Mouse (Mus musculus) forebrain, embryonic 12.5 days (tissue): ENCODE data around the gene Ddx42. TPM values are rescaled to one million over a fixed set of nuclear protein-coding genes. Genes with fewer than 3 reads are reported as not detected.
A peak's percentile ranks its signal among the peaks of the same experiment; 100 is the strongest.
"Not testable (repeated sequence)": the region's sequence is repeated elsewhere in the genome, so short reads cannot be mapped to it uniquely, and the experiment has no call there.

ENCODE experiments used
- ATAC-seq: fragments of 200-750 bp; cut with Nextera tagmentation; 2 replicates; pipeline ENCODE4 v1.8.0; 2017; ENCODE audit warnings: moderate TSS enrichment; ENCODE audit not compliant: low FRiP score
- H3K27ac ChIP-seq: fragments of 300-500 bp; sonication (generic); 2 replicates; pipeline ENCODE4 v1.5.1; 2016; ENCODE audit warnings: mild to moderate bottlenecking
- H3K27me3 ChIP-seq: fragments of 300-500 bp; sonication (generic); 2 replicates; pipeline ENCODE4 v1.6.1; 2016; ENCODE audit warnings: mild to moderate bottlenecking
- H3K36me3 ChIP-seq: fragments of 300-500 bp; sonication (generic); replicated peaks from 2 replicates; pipeline ENCODE4 v1.6.1; 2016; ENCODE audit warnings: mild to moderate bottlenecking
- H3K4me1 ChIP-seq: fragments of 300-500 bp; sonication (generic); 2 replicates; pipeline ENCODE4 v1.6.1; 2016
- H3K4me2 ChIP-seq: fragments of 300-500 bp; sonication (generic); 2 replicates; pipeline ENCODE4 v1.6.1; 2016; ENCODE audit warnings: mild to moderate bottlenecking, moderate library complexity
- H3K4me3 ChIP-seq: fragments of 300-500 bp; sonication (generic); replicated peaks from 2 replicates; pipeline ENCODE4 v1.5.1; 2016; ENCODE audit warnings: mild to moderate bottlenecking
- H3K9ac ChIP-seq: fragments of 300-500 bp; sonication (generic); 2 replicates; pipeline ENCODE4 v1.6.1; 2016; ENCODE audit warnings: mild to moderate bottlenecking
- H3K9me3 ChIP-seq: fragments of 300-500 bp; sonication (generic); 2 replicates; pipeline ENCODE4 v1.6.1; 2016
- WGBS: fragments of 180-500 bp; shearing (Covaris S2); methylation state at CpG from one replicate; pipeline ENCODE4 v1.1.7; 2016; 5-methylcytosine and 5-hydroxymethylcytosine counted together
- polyA plus RNA-seq: library from polyadenylated mRNA; unstranded; fragments of >200 nt; fragmentation: Nextera tagmentation; extraction: Ambion mirVana; gene quantifications from 2 replicates; pipeline ENCODE4 v1.2.1, GENCODE M21; 2016

The Ddx42 gene
- polyA plus RNA-seq, 1 experiment from 2014 or later: 122 TPM

DNA sequence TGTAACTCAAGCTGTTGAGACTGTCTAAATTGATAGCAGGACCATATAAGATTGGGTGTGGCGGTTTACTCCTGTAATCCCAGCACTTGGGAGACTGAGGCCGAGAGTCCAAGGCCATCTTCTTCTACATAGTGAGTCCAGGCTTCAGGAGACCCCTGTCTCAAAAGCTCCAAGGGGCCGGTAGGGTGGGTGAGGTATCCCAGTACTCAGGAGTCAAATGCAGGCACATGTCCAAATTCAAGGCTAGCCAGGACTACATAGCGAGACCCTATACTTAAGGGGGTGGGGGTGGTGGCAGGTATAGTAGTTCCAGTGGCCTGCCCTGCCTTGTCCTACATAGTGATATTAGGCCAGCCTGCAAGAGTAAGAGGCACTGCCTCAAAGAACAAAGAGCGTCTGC is 1.9 kb upstream of the Ddx42 start:
- Histone ChIP-seq H3K36me3 (peaks cover 32% of the 10 kb centered on the region), H3K4me3 (peak overlapping the region; percentile 96), H3K9ac (peak overlapping the region; percentile 98), H3K9me3 (no peaks in the 10 kb centered on the region), H3K4me1 (peaks cover 26% of the 10 kb centered on the region), H3K27ac (no peak overlapping the region), H3K4me2 (peak overlapping the region; percentile 63), H3K27me3 (no peaks in the 10 kb centered on the region)
- WGBS: 91% methylated on average over 5 of the region's 5 CpGs
- ATAC-seq: no peak

DNA sequence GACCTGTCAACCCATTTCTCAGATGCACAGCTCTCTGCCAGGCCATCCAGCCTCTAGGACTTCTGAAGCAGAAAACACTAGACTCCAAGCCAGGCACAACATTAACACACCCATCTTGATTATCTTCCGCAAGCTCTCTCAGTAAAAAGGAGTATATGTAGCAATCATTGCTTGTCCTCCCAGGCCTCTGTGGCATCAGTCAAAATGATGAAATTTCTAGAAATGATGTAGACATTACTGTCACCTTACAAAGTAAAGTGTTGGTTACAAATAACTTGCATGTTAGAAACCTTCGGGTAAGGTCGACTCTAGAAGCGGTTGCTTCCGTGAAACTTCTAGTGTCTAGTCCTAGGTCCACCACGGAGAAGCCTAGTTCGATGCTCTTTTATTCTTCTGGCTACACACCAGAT is 1.3 kb upstream of the Ddx42 start:
- Histone ChIP-seq H3K27me3 (no peaks in the 10 kb centered on the region), H3K9ac (peak overlapping the region; percentile 98), H3K4me2 (peak overlapping the region; percentile 63), H3K4me3 (peak overlapping the region; percentile 96), H3K9me3 (no peaks in the 10 kb centered on the region), H3K36me3 (peaks cover 26% of the 10 kb centered on the region), H3K4me1 (peaks cover 26% of the 10 kb centered on the region), H3K27ac (no peak overlapping the region)
- WGBS: 31% methylated on average over 7 of the region's 7 CpGs
- ATAC-seq: no peak

DNA sequence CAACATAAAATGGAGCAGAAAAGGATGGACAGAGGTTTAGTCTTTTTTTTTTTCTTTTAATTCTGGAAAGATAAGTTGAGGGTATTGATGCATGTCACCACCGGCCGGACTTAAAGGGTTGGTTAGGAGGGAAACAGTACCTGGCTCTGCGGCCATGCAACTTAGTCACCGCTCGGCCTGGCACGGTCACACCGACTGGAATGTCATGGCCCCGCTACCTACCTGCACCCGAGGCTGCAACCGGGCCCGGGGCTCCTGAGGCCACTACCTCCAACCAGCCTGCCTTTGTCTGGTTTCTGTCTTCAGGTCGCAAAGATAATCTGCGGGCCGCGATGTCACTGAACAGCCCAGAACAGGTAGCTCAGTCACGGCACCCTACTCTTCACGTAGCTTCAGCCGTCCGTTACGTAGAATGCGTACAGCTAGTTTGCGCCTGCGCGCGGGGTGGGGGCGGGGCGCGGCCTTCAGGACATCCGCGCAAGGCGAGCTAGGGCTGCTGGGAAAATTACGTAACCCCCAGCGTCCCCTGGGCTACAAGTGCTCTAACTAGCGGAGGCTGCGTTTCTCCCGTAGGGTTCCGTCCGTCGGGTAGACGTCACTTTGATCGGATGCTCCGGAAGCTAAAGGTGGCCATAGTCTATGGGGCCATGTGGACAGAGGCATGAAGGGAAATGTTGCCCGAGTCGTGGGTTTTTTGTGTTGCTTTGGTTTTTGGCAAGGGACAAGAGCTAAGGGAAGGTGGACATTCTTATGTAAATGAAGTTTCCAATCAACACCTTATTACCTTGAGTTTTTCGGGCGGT is 598 bp upstream of the Ddx42 start, which contains the start of gene Ccdc47:
Ccdc47 (minus strand) TSS at position 418 of the 803 bp plus-strand sequence.
- peak; percentile 97 for ATAC-seq
- peak within 1 kb of the TSS; percentile 96 for H3K27ac ChIP-seq
- H3K9me3 ChIP-seq: no peaks in the 10 kb centered on the region
- peaks cover 22% of the 10 kb centered on the region for H3K36me3 ChIP-seq
- H3K4me1 ChIP-seq: peaks cover 26% of the 10 kb centered on the region
- no peaks in the 10 kb centered on the region for H3K27me3 ChIP-seq
- WGBS: under 1% methylated on average over 46 of the region's 46 CpGs
- peak within 1 kb of the TSS; percentile 98 for H3K9ac ChIP-seq
- peak within 1 kb of the TSS; percentile 96 for H3K4me3 ChIP-seq
- peak within 1 kb of the TSS; percentile 63 for H3K4me2 ChIP-seq

DNA sequence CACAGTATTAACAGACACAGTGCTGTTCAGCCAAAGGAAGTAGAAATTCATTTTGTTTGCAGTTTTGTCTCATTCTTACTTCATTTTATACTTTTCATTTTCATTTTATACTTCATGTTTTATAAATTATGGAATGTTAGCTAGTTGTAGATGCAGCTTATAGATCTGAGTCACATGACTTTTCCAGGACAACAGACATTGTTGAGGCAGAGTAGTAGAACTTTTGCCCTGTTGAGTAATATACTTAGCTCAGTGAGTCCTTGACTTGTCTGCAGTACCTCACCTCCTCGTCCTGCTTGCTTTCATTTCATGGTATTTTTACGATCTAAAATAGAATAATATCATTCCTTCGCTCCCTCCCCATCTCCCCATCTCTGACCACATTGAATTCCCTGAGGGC is 3.9 kb downstream of the Ddx42 start:
- H3K4me2 ChIP-seq: no peak overlapping the region
- peaks cover 18% of the 10 kb centered on the region for H3K4me1 ChIP-seq
- no peak for ATAC-seq
- no peak overlapping the region for H3K27ac ChIP-seq
- WGBS: 92% methylated on average over 3 of the region's 3 CpGs
- H3K9ac ChIP-seq: no peak overlapping the region
- no peaks in the 10 kb centered on the region for H3K27me3 ChIP-seq
- no peak overlapping the region for H3K4me3 ChIP-seq
- peaks cover 18% of the 10 kb centered on the region for H3K36me3 ChIP-seq
- H3K9me3 ChIP-seq: no peaks in the 10 kb centered on the region

DNA sequence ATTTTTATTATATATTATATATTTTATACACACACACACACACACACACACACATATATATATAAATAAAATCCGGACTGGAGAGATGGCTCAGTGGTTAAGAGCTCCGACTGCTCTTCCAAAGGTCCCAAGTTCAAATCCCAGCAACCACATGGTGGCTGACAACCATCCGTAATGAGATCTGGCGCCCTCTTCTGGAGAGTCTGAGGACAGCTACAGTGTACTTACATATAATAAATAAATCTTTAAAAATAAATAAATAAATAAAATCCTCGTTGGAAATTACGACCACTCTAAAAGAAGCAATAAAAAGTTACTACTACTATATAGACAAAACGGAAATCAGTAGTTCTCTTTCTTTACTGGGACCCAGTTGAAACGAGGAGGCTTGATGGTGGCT is 17.3 kb downstream of the Ddx42 start:
- whole genome bisulfite sequencing: 82% methylated on average over 8 of the region's 8 CpGs
- not testable (repeated sequence) for H3K4me1 ChIP-seq, H3K4me2 ChIP-seq, H3K9me3 ChIP-seq, H3K27ac ChIP-seq, H3K4me3 ChIP-seq, ATAC-seq, H3K9ac ChIP-seq, H3K27me3 ChIP-seq
- peaks cover 75% of the 10 kb centered on the region for H3K36me3 ChIP-seq

DNA sequence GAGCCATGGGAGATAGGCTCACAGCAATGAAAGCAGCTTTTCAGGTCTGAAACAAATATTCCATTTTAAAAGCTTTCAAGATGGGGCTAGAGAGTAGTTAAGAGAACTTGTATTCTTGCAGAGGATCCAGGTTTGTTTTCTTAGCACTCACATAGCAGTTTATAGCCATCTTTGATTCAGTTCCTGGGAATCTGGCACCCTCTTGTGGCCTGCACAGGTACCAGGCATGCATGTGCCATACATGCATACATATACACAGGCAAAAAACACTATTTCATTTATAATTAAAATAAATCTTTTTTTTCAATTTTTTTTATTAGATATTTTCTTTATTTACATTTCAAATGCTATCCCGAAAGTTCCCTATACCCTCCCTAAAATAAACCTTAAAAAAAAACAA is 30.1 kb downstream of the Ddx42 start:
- Histone ChIP-seq H3K4me2 (no peak overlapping the region), H3K9me3 (no peaks in the 10 kb centered on the region), H3K27me3 (no peaks in the 10 kb centered on the region), H3K4me3 (no peak overlapping the region), H3K27ac (no peak overlapping the region), H3K4me1 (no peaks in the 10 kb centered on the region), H3K36me3 (peaks cover 99% of the 10 kb centered on the region), H3K9ac (no peak overlapping the region)
- ATAC-seq: no peak
- 93% methylated on average over 1 of the region's 1 CpGs for WGBS

DNA sequence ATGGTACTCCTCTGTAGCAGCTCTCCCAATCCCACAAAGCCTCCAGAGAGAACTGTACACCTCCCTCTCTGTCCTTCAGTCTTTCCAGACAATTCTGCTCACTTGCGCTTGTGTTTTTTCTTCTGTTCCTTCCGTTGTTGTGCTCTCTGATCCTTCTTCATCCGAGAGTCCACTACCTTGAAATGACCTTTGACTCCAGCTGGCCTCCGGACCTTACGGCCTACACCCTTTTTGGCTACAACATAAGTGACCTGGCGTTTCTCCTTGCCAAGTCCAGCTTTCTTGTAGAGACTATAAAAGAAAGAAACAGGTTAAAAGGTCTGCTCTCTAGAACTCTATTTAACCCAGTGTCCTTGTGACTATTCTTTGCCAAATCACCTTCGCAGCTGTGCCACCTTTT is 32.6 kb downstream of the Ddx42 start:
- H3K27ac ChIP-seq: no peak overlapping the region
- H3K27me3 ChIP-seq: no peaks in the 10 kb centered on the region
- H3K4me2 ChIP-seq: no peak overlapping the region
- WGBS: 90% methylated on average over 7 of the region's 7 CpGs
- H3K4me1 ChIP-seq: no peaks in the 10 kb centered on the region
- no peak for ATAC-seq
- H3K4me3 ChIP-seq: no peak overlapping the region
- H3K36me3 ChIP-seq: peaks cover 98% of the 10 kb centered on the region
- no peaks in the 10 kb centered on the region for H3K9me3 ChIP-seq
- H3K9ac ChIP-seq: no peak overlapping the region

DNA sequence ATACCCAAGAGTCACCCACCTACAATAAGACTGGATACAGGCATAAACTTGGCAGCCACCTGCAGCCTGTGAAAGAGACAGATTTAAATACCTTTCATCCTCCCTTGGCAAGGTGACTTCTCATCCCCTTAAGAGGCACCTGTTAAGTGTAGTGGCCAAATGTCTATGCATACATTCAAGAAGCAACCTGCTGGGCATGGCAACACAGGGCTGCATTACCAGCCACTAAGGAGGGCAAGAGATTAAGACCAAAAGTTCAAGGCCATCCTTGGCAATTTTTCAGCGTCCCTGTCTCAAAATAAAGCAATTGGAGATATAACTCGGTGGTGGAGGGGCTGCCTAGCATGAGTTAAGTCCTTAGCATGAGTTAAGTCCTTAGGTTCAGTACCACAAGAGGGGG is 38.0 kb downstream of the Ddx42 start:
- Histone ChIP-seq H3K9ac (peak overlapping the region; percentile 85), H3K9me3 (no peaks in the 10 kb centered on the region), H3K4me1 (peaks cover 23% of the 10 kb centered on the region), H3K4me3 (peak overlapping the region; percentile 79), H3K4me2 (peak overlapping the region; percentile 97), H3K27ac (no peak overlapping the region), H3K36me3 (peaks cover 68% of the 10 kb centered on the region), H3K27me3 (no peaks in the 10 kb centered on the region)
- no peak for ATAC-seq
- 18% methylated on average over 2 of the region's 2 CpGs for WGBS

DNA sequence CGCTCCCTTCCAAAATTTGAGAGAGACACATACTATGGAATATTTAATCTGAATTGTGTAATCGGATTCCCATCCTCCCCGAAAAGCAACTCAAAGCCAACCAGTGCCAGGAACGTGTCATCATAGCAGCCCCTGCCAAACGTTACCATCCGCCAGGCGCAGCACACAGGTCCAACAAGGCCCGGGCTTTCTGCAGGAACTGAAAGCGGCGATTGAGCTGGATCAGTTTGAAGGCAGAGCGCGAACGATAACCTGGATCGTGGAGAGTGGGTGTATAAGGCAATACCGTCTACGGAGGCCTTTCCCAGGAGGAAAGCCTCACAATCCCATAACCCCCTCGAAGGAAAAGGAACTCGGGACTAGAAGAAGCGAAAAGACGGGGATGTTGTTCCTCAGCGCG is 38.4 kb downstream of the Ddx42 start:
- Histone ChIP-seq H3K27ac (0 out of 2 replicates have a peak overlapping the region, but pooled peaks have one; percentile 82), H3K9me3 (no peaks in the 10 kb centered on the region), H3K4me2 (peak overlapping the region; percentile 97), H3K9ac (peak overlapping the region; percentile 85), H3K36me3 (peaks cover 65% of the 10 kb centered on the region), H3K4me1 (peaks cover 23% of the 10 kb centered on the region), H3K4me3 (peak overlapping the region; percentile 79), H3K27me3 (no peaks in the 10 kb centered on the region)
- ATAC-seq: no peak
- WGBS: 5% methylated on average over 22 of the region's 22 CpGs

DNA sequence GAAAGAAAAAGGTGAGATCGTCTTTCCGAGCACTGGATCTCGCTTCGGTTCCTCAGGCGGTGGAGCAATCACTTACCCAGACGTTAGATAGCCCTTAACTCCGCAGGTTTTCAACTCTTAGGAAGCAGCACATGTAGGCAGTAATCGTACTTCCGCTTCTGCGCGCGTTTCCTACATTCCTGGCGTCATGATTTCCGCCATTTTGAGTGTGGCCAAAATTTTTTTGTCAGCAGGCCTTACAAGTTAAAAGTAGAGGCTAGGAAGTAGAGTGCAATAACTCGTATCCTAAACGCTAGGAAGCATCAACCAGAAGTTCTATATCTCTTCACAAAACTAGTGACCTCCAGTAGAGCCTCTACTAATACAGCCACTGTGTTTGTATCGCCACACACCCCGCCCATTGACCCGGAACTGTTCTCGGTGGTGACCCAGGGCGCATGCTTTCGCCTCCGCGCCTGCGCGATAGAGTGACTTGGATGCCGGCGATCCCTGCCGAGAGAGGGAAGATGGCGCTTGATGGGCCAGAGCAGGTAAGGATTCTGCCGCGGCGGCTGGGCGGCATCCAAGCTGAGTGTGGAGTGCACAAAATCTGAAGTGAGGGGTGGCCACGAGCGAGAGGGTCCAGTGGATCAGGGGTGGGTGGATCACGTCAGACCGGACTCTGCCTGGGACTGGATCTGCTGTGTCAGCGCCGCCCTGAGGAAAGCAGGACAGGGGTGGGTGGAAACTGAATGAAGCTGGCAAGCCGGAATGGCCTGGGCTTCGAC is 39.1 kb downstream of the Ddx42 start, which contains the start of the genes Ftsj3 and Psmc5:
Ftsj3 (minus strand) TSS at position 395 of the 767 bp plus-strand sequence.
Psmc5 (plus strand) TSS at position 470 of the 767 bp plus-strand sequence.
- Histone ChIP-seq H3K4me2 (peak within 1 kb of the TSS; percentile 97), H3K27ac (peak within 1 kb of the TSS; percentile 82), H3K36me3 (peaks cover 63% of the 10 kb centered on the region), H3K9ac (peak within 1 kb of the TSS; percentile 85), H3K4me3 (peak within 1 kb of the TSS; percentile 79), H3K4me1 (peaks cover 23% of the 10 kb centered on the region), H3K27me3 (no peaks in the 10 kb centered on the region), H3K9me3 (no peaks in the 10 kb centered on the region)
- WGBS: under 1% methylated on average over 42 of the region's 42 CpGs
- peak; percentile 96 for ATAC-seq

DNA sequence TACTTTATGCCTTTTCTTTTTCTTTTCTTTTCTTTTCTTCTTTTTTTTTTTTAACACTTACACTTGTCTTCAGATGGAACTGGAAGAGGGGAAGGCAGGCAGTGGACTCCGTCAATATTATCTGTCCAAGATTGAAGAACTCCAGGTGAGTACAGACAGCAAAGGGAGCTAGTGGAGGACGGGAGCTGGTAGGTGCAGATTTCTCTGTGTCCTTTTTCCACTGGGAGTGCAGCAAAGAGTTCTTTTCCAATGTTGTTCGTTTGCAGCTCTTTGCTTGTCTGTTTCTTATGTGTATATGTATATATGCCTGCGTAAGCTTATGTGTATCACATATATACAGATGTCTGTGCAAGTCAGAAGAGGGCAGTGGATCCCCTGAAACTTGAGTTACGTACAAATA is 40.0 kb downstream of the Ddx42 start:
- Histone ChIP-seq H3K27ac (no peak overlapping the region), H3K36me3 (peaks cover 63% of the 10 kb centered on the region), H3K4me2 (peak overlapping the region; percentile 97), H3K27me3 (no peaks in the 10 kb centered on the region), H3K9me3 (no peaks in the 10 kb centered on the region), H3K4me1 (peaks cover 23% of the 10 kb centered on the region), H3K9ac (peak overlapping the region; percentile 85), H3K4me3 (peak overlapping the region; percentile 79)
- WGBS: 78% methylated on average over 5 of the region's 5 CpGs
- ATAC-seq: no peak

DNA sequence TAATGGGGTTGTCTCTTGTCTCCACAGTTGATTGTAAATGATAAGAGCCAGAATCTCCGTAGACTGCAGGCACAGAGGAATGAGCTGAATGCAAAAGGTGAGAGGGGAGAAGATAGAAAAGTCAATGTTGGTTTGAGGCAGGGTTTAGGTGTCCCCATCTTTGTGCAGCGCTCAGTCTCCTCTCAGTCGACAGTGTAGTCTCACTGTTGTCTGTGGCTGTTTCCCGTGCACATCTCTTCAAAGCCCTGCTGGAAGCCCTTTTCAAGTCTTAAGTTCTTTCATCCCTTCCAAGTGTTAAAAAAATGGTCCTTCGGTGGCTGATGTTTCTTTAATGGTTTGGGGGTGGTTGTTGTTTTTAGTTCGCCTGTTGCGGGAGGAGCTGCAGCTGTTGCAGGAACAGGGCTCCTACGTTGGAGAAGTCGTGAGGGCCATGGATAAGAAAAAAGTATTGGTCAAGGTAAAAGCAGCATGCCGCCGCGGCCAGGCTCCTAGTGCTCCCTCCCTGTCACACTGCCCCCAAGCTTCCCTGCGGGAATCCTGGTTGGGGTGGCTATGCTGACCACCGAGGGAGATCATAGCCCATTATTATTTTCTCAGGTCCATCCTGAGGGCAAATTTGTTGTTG is 44.2 kb downstream of the Ddx42 start:
- Histone ChIP-seq H3K9ac (no peak overlapping the region), H3K9me3 (no peaks in the 10 kb centered on the region), H3K27me3 (no peaks in the 10 kb centered on the region), H3K27ac (no peak overlapping the region), H3K4me1 (peaks cover 14% of the 10 kb centered on the region), H3K4me3 (no peak overlapping the region), H3K4me2 (no peak overlapping the region), H3K36me3 (peaks cover 80% of the 10 kb centered on the region)
- ATAC-seq: no peak
- 91% methylated on average over 14 of the region's 14 CpGs for WGBS
